Mouse (Mus musculus) urinary bladder, adult 18-20 months (tissue): ENCODE results near the gene Usp45.

ENCODE experiments used
- DNase-seq, 2 experiments: peaks; one replicate each; pipeline ENCODE4 v3.0.0; 2022; ENCODE audit warnings: low spot score in 2 of 2, mixed read lengths in 2 of 2

The Usp45 gene

GRCm38 (mm10) chr4:21789836-21790235 is 22.9 kb downstream of the Usp45 start:
- no peak for DNase-seq

GRCm38 (mm10) chr4:21793631-21794030 is 26.7 kb downstream of the Usp45 start:
- no peak for DNase-seq

GRCm38 (mm10) chr4:21801013-21801412 is 34.1 kb downstream of the Usp45 start:
- no peak for DNase-seq

GRCm38 (mm10) chr4:21801620-21802019 is 34.7 kb downstream of the Usp45 start:
- no peak for DNase-seq

- DNase-seq = no peak
These were observed 40.2 kb downstream of the Usp45 start for GRCm38 (mm10) chr4:21807204-21807603.

- no peak for DNase-seq
These were observed 43.7 kb downstream of the Usp45 start for GRCm38 (mm10) chr4:21810608-21811007.

GRCm38 (mm10) chr4:21812635-21813034 is 45.7 kb downstream of the Usp45 start:
- DNase-seq = no peak

GRCm38 (mm10) chr4:21814029-21814428 is 47.1 kb downstream of the Usp45 start:
- DNase-seq = peak in 1 of 2 experiments; percentile 22

GRCm38 (mm10) chr4:21826616-21827015 is 59.7 kb downstream of the Usp45 start:
- no peak for DNase-seq

- no peak for DNase-seq
These were observed 65.9 kb downstream of the Usp45 start for GRCm38 (mm10) chr4:21832844-21833243.

- peak; percentile 89 to 90 for DNase-seq
These were observed 80.7 kb downstream of the Usp45 start, which contains the start of gene Pnisr for GRCm38 (mm10) chr4:21847481-21848286. Gene Pnisr (plus strand): TSS chr4:21847583.

GRCm38 (mm10) chr4:21848287-21848630 is 81.3 kb downstream of the Usp45 start:
- DNase-seq = peak in 1 of 2 experiments; percentile 83

GRCm38 (mm10) chr4:21857481-21857880 is 90.5 kb downstream of the Usp45 start:
- DNase-seq = no peak

GRCm38 (mm10) chr4:21865226-21865625 is 98.3 kb downstream of the Usp45 start:
- no peak for DNase-seq

- DNase-seq = no peak
These were observed 111.8 kb downstream of the Usp45 start for GRCm38 (mm10) chr4:21878776-21879175.

- peak; percentile 62 to 80 for DNase-seq
These were observed 112.7 kb downstream of the Usp45 start, which contains the start of gene Coq3 for GRCm38 (mm10) chr4:21879565-21880220. Gene Coq3 (plus strand): TSS chr4:21879673.

- no peak for DNase-seq
These were observed 115.8 kb downstream of the Usp45 start for GRCm38 (mm10) chr4:21882806-21883205.

- DNase-seq = no peak
These were observed 118.9 kb downstream of the Usp45 start for GRCm38 (mm10) chr4:21885831-21886230.
